Mouse (Mus musculus): Measurements from ENCODE around the gene Upp2.

The Upp2 gene

GRCm38 (mm10) chr2:58567066-58567810 is at the start of gene Upp2, which contains the start of gene Acvr1:
Upp2 (plus strand) TSS chr2:58567298.
Acvr1 (minus strand) TSS chr2:58567157.
- peak; percentile 82 to 86 for DNase-seq (ENCODE audit: low spot score in 2 of 2)

DNA sequence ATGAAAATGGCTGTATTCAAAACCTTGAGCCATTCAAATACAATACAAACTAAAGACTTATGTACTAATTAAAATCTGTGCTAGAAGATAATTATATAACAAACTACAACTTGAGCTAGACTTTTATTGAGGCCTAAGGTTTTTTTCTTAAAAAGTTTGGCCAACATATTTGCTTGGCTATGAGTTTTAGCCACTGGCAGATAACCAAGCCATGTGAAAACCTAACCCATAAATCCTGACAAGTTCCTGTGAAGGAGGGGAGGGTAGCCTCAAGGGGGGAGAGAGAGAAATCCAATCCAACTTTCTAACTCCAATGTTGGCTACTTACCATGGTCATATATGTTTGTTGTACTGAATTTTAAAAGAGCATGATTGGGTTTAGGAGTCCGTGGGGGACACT is 48.6 kb upstream of the Upp2 start:
- no peak for DNase-seq (ENCODE audit: low spot score in 2 of 2)

- DNase-seq (ENCODE audit: low spot score in 2 of 2), result no peak
Observed at GRCm38 (mm10) chr2:58520727-58521126, 46.4 kb upstream of the Upp2 start.

GRCm38 (mm10) chr2:58521621-58522020 is 45.5 kb upstream of the Upp2 start:
- no peak for DNase-seq (ENCODE audit: low spot score in 2 of 2)

DNA sequence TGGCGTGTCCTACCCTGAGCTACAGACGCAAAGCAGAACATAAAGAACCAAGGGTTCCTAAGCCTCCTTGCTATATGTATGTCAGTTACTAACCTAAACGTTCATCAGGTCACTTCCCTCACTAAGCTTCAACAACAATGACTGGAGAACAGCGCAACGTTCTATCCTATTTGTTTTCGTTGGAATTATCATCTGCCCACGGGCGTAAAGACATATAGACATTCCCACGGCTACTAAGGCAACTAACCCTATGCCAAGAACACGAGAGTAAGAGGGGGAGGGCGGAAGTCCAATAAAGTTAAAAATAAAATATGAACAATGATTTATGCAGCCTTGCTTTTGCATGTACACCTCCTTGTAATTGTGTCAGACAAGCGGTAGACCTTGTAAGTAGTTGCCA is 44.0 kb upstream of the Upp2 start:
- no peak for DNase-seq (ENCODE audit: low spot score in 2 of 2)

- no peak for DNase-seq (ENCODE audit: low spot score in 2 of 2)
Observed at GRCm38 (mm10) chr2:58523894-58524293, 43.2 kb upstream of the Upp2 start.

- DNase-seq (ENCODE audit: low spot score in 2 of 2), result no peak
Observed at GRCm38 (mm10) chr2:58524356-58524755, 42.7 kb upstream of the Upp2 start.

DNA sequence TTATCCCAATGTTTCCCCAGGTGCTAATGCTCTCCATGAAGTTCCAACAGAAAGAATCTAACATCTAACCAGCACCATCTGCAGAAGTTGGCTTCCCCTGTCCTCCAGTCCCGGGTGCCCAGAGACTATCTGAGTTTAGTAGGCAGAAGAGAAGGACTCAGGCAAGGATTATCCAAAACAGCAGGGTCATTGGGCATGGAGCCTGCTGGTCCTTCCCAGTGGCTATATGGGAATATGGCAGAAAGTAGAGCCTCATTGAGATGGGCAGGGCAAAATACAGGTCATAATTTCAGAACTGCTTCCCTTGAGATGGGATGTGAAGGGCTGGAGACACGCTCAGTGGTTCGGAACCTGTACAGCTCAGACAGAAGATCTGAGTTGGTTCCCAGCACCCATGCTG is 39.3 kb upstream of the Upp2 start:
- DNase-seq (ENCODE audit: low spot score in 2 of 2), result no peak

DNA sequence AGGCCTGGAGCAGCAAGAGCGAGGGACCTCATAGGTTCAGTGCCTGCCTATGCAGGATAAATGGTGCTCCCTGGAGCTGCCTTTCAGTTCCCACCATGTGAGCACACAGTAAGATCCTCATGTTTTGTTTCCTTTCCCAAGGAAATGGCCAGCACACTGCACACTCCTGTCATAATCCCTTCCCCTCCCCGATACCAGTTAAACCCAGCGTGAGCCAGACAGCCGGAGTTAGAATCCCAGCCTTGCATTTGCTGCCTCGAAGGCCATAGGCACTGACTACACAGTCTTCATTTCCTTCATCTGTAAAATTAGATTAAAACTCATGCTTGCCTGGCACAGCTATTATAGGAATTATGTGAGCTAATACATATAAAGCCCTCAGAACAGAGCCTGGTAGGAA is 37.7 kb upstream of the Upp2 start:
- no peak for DNase-seq (ENCODE audit: low spot score in 2 of 2)

DNA sequence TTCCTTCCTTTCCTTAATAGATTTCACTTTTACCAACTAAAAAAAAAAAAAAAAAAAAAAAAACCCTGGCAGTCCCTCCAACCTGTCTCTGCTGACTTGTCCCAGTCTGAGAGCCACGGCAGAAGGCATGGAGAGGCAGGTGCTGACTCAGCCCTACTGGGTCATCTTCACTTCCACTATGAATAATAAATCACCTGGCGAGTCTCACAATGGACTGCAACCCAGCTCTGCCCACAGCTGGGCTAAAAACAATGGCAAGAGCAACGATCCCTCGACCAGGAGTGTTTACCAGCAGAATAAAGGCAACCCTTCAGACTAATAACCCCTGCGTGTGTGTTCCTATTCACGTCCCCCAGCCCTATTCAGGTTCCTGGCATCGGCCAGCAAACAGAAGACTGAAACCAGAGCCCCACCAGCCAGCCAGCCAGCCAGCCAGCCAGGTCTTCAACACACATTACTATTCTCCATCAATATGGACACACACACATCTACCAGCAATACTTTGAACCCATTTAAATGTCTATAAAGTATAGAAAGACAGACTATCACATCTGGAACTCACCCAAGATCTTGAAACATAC is 37.1 kb upstream of the Upp2 start:
- DNase-seq (ENCODE audit: low spot score in 2 of 2), result no peak

GRCm38 (mm10) chr2:58530521-58530920 is 36.6 kb upstream of the Upp2 start:
- no peak for DNase-seq (ENCODE audit: low spot score in 2 of 2)

DNA sequence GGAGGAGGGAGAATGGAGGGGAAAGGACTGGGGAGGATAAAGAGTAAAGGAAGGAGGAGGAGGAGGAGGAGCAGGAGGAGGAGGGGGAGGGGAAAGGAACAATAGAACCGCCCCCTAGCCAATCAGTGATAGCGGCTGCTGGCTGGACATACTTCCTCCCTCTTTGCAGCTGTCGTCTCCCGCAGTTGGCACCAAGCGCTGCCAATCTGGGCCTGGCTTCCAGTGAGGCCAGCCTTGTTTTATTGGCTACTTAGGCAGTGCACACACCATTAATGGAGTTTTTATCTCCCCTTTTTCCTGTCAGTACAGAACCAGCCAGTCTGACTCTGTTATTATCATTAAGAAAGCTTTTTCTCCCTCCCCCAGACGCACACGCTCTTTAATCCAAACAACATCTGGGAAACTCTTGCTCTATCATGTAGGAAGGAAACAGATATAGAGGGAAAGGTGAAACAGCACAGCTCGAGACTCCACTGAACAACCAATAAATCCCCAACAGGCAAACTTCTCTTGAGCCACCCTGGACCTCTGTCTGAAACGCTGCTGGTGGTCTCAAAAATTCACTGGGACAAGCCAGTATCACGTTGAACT is 34.7 kb upstream of the Upp2 start:
- DNase-seq (ENCODE audit: low spot score in 2 of 2), result peak; percentile 76 to 79

- DNase-seq (ENCODE audit: low spot score in 2 of 2), result no peak
Observed at GRCm38 (mm10) chr2:58533521-58534001, 33.5 kb upstream of the Upp2 start.

- DNase-seq (ENCODE audit: low spot score in 2 of 2), result no peak
Observed at GRCm38 (mm10) chr2:58534379-58534778, 32.7 kb upstream of the Upp2 start.

DNA sequence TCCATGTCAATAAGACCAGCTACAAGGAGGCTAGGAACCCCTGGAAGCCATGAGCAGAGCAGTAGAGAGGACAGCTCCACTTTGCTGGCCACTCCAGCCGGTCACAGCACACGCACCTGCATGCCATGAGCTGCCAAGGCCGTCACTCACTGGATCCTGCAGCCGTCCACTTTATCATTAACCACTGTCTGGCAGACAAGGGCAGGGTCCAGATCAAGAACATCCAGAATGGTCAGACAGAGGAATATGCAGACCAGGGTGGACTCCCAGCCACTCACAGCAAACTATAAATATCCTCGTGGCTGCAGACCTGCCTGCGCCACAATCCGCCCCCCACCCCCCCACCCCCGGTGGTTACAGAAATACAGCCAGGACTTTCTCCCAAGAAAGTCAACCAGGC is 31.9 kb upstream of the Upp2 start:
- DNase-seq (ENCODE audit: low spot score in 2 of 2), result no peak

GRCm38 (mm10) chr2:58536796-58537195 is 30.3 kb upstream of the Upp2 start:
- no peak for DNase-seq (ENCODE audit: low spot score in 2 of 2)

DNA sequence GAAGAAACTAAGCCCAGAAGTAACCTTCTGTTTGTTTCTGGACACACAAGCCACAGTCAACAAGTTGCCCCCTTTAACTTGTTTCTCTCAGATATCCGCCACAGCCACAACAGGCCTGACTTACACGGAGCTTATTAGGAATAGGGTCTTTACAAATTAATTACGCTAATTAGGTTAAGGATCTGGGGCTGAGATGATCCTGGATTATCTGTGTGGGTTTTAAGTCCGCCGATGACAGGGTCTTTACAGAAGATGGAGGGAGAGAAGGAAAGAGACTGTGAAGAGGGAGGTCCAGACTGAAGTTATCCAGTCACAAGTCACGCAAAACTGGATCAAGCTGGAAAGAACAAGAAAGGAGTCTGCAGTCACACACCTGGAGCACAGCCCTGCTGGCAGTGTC is 28.9 kb upstream of the Upp2 start:
- no peak for DNase-seq (ENCODE audit: low spot score in 2 of 2)

DNA sequence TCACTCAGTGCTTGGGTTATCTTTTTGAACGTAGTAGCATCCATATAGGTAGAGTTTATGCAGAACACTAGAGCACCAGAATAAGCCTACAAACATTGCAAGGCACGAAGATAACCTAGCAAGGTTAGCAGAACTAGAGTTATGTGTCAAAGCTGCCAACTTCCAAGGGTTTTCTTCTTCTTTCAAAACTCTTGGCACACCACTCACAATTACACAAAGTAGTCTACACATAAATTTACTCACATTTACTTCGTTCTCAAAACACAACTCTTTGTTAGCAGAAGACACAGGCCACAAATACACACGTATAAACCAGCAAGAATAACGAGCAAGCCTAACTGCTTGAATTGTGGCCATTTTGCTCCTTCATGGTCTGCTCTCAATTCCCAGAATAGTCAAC is 23.8 kb upstream of the Upp2 start:
- no peak for DNase-seq (ENCODE audit: low spot score in 2 of 2)

- no peak for DNase-seq (ENCODE audit: low spot score in 2 of 2)
Observed at GRCm38 (mm10) chr2:58544368-58544767, 22.7 kb upstream of the Upp2 start.

DNA sequence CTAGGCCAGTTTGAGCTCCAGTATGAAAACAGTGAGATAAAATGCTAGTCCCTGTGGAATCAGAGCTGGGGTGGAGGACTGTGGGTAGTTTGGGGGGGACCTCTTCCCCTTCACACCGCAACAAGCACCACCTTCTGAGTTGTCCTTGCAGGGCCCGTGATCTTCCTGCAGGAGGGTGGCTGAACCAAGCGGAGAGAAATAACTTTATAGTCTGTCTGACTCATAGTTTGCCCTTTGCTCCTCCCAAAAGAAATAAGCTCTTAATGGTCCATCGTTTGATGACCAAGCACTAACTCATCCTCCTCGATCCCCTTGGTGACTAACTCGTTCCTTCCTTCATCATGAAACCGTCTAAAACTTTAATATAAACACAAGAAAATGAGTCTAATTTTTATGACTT is 20.8 kb upstream of the Upp2 start:
- no peak for DNase-seq (ENCODE audit: low spot score in 2 of 2)

- DNase-seq (ENCODE audit: low spot score in 2 of 2), result no peak
Observed at GRCm38 (mm10) chr2:58548943-58549342, 18.2 kb upstream of the Upp2 start.

- DNase-seq (ENCODE audit: low spot score in 2 of 2), result no peak
Observed at GRCm38 (mm10) chr2:58549960-58550359, 17.1 kb upstream of the Upp2 start.

DNA sequence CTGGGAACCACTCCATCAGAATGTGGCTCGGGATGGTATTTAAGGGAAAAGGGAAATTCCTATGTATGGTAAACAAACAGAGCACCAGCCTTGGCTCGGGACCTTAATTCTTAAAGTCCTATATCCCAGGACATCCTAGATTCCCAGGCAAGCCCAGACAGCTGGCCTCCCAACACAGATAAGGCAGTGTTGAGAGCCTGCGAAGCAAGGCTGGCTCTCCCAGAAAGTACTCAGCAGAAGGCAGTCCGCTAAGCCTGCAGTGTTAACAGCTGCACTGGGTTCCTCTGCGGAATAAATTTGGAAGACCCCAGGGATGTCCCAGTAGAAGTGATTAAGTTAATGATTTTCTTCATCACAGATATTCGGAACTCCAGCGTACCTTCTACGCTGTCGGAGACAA is 16.6 kb upstream of the Upp2 start:
- DNase-seq (ENCODE audit: low spot score in 2 of 2), result no peak
